Mouse (Mus musculus) testis, adult 2 months (tissue): ENCODE data around the gene Insr. TPM values are rescaled to one million over a fixed set of nuclear protein-coding genes. Genes with fewer than 3 reads are reported as not detected.
A peak's percentile ranks its signal among the peaks of the same experiment; 100 is the strongest.
"Not testable (repeated sequence)": the region's sequence is repeated elsewhere in the genome, so short reads cannot be mapped to it uniquely, and the experiment has no call there.

Experiments used
- H3K27ac ChIP-seq: fragments of 200-500 bp; 2 replicates; pipeline ENCODE4 v1.5.1; 2012; ENCODE audit warnings: low read depth, low read length; ENCODE audit not compliant: control insufficient read depth, insufficient read depth
- H3K27me3 ChIP-seq: fragments of 200-500 bp; 2 replicates; pipeline ENCODE4 v1.6.1; 2012; ENCODE audit warnings: mild to moderate bottlenecking, low read length, moderate library complexity; ENCODE audit not compliant: control insufficient read depth, insufficient read depth
- H3K36me3 ChIP-seq: fragments of 200-500 bp; 2 replicates; pipeline ENCODE4 v1.6.1; 2012; ENCODE audit warnings: mild to moderate bottlenecking, low read length; ENCODE audit not compliant: control insufficient read depth, insufficient read depth
- H3K4me1 ChIP-seq: fragments of 200-500 bp; 2 replicates; pipeline ENCODE4 v1.6.1; 2012; ENCODE audit warnings: low read length; ENCODE audit not compliant: control insufficient read depth, insufficient read depth
- H3K4me3 ChIP-seq: fragments of 200-500 bp; 2 replicates; pipeline ENCODE4 v1.5.1; 2012; ENCODE audit warnings: low read depth, mild to moderate bottlenecking, low read length, moderate library complexity, mixed read lengths; ENCODE audit not compliant: control insufficient read depth
- CTCF ChIP-seq: fragments of 200-500 bp; IDR thresholded peaks from 2 replicates; pipeline ENCODE4 v1.5.1; 2012; ENCODE audit warnings: low read depth, mild to moderate bottlenecking, inconsistent platforms, low read length, moderate library complexity; ENCODE audit not compliant: control insufficient read depth, insufficient read depth, insufficient replicate concordance
- POLR2A ChIP-seq: fragments of 200-500 bp; IDR thresholded peaks from 2 replicates; pipeline ENCODE4 v1.6.1; 2012; ENCODE audit warnings: low read depth, mild to moderate bottlenecking, inconsistent platforms, low read length, moderate library complexity; ENCODE audit not compliant: control insufficient read depth
- polyA plus RNA-seq: library from polyadenylated mRNA; depleted of rRNA; stranded (reverse); fragments of >200 nt; gene quantifications from 2 replicates; pipeline ENCODE4 v1.2.3, GENCODE M21; 2012; rRNA removed

Insr gene
- 5.2 and 5.8 TPM in 2 replicates for polyA plus RNA-seq

- TF ChIP-seq POLR2A (peak; percentile 49; the same call in 1 of the 2 replicates), CTCF (no peak)
- Histone ChIP-seq H3K4me1 (peaks cover 6% of the 10 kb centered on the region), H3K4me3 (peak within 1 kb of the TSS; percentile 88), H3K27ac (peak within 1 kb of the TSS; percentile 73), H3K36me3 (no peaks in the 10 kb centered on the region), H3K27me3 (no peaks in the 10 kb centered on the region)
Measured at GRCm38 (mm10) chr8:3278934-3279720, at the start of gene Insr. TSS of gene Insr (minus strand) at chr8:3279617.

- no peaks in the 10 kb centered on the region for H3K4me1 ChIP-seq
- H3K36me3 ChIP-seq = no peaks in the 10 kb centered on the region
- no peaks in the 10 kb centered on the region for H3K27me3 ChIP-seq
- no peak for TF ChIP-seq POLR2A
- no peak overlapping the region for H3K4me3 ChIP-seq
- H3K27ac ChIP-seq = no peak overlapping the region
Measured at GRCm38 (mm10) chr8:3327538-3328245, 48.3 kb upstream of the Insr start.

- Histone ChIP-seq H3K4me1 (no peaks in the 10 kb centered on the region), H3K27me3 (no peaks in the 10 kb centered on the region), H3K27ac (no peak overlapping the region), H3K4me3 (no peak overlapping the region), H3K36me3 (no peaks in the 10 kb centered on the region)
- TF ChIP-seq POLR2A = no peak
- no peak for TF ChIP-seq CTCF
Measured at GRCm38 (mm10) chr8:3327056-3327455, 47.6 kb upstream of the Insr start.

DNA sequence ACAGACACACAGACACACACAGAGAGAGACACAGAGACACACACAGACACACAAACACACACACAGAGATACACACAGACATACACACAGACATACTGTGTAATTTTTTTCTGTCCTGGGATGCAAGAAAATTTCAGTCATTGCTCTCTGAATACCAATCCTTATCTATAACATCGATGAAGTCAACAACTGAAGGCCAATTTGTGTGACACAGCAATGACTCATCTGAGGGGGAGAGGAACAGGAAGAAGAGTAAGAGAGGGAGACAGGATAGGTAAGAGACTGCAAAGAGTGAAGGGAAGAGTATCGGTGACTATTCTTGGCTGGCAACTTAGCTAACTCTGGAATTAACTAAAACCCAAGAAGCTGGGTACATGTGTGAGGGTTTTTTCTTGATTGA lies 44.8 kb upstream of the Insr start:
- Histone ChIP-seq H3K27me3 (no peaks in the 10 kb centered on the region), H3K27ac (no peak overlapping the region), H3K4me3 (no peak overlapping the region), H3K36me3 (no peaks in the 10 kb centered on the region), H3K4me1 (peaks cover 2% of the 10 kb centered on the region; the same call in 1 of the 2 replicates)
- TF ChIP-seq CTCF = no peak
- no peak for TF ChIP-seq POLR2A

- H3K36me3 ChIP-seq, H3K27me3 ChIP-seq, H3K4me3 ChIP-seq, H3K27ac ChIP-seq, H3K4me1 ChIP-seq: not testable (repeated sequence)
Measured at GRCm38 (mm10) chr8:3319267-3319666, 39.9 kb upstream of the Insr start.

GRCm38 (mm10) chr8:3316585-3316984 lies 37.2 kb upstream of the Insr start:
- no peak overlapping the region for H3K4me3 ChIP-seq
- H3K27ac ChIP-seq = no peak overlapping the region
- peaks cover 2% of the 10 kb centered on the region; the same call in 1 of the 2 replicates for H3K4me1 ChIP-seq
- H3K36me3 ChIP-seq = no peaks in the 10 kb centered on the region
- TF ChIP-seq POLR2A (no peak), CTCF (no peak)
- no peaks in the 10 kb centered on the region for H3K27me3 ChIP-seq

DNA sequence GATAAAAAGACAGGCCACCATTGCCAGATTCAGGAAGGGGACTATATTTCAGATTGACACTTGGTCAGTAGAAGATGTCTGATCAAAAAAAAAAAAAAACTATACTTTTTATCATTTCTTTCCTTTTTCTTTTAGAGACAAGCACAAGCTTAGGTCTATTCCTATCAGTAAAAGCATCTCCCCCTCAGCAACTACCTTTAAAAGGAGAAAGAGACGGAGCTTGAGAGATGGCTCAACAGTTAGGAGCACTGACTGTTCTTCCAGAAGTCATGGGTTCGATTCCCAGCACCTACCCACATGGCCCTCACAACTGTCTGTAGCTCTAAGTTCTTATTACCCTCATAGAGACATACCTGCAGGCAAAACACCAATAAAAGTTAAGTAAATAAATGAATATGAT lies 34.9 kb upstream of the Insr start:
- Histone ChIP-seq H3K27me3 (no peaks in the 10 kb centered on the region), H3K27ac (no peak overlapping the region), H3K4me1 (no peaks in the 10 kb centered on the region), H3K36me3 (no peaks in the 10 kb centered on the region), H3K4me3 (no peak overlapping the region)
- TF ChIP-seq CTCF (no peak), POLR2A (no peak)
